Mouse (Mus musculus): ENCODE results near the gene Bpnt1. TPM values are rescaled to one million over a fixed set of nuclear protein-coding genes. Genes with fewer than 3 reads are reported as not detected.

Gene Bpnt1
- polyA plus RNA-seq, 1 experiment: 79.7 TPM

DNA sequence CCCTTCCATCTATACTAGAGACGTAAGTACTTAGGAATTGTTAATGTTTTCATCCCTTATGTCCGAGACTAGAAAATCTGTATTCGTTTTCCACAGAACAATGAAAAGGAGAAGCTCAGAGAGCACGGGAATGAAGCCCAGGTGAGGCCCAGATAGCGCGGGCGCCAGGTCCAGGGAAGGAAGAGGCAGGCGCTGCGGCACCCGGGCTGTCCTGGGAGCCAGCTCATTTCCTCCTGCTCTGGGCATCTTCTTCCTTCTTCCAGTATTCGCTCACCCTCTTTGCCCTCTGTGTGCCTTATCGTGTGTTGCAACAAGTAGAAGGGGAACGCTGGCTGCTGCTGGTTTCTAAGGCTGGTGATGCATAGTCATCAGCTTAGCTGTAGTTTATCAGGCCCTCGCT lies 17.8 kb downstream of the Bpnt1 start:
- no peak overlapping the region for H3K4me3 ChIP-seq (ENCODE audit: insufficient read depth, low read depth, low read length)
- H3K4me1 ChIP-seq (ENCODE audit: control insufficient read depth, insufficient read depth, insufficient read length, low read length): no peaks in the 10 kb centered on the region

DNA sequence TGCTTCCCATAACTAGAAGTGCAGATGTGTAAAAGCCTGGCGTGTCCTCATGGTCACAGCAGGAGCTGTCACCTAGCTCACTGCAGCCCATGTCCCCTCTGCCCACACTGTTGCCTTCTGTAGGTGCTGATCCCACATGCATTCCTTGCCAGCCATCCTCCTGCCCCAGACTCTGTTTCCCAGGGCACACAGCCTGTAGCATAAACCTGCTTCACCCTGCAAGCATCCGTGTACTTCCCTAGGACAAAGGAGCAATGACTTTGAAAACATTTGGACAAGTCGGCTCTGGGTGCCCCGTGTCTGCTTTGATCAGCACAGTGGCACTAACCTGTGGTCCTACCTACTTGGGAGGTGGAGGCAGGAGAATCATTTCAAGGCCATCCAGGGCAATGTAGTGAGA lies 18.7 kb downstream of the Bpnt1 start:
- Histone ChIP-seq H3K4me3 (ENCODE audit: insufficient read depth, low read depth, low read length) (no peak overlapping the region), H3K4me1 (ENCODE audit: control insufficient read depth, insufficient read depth, insufficient read length, low read length) (no peaks in the 10 kb centered on the region), H3K27ac (replicated peaks; ENCODE audit: low read depth, low read length) (no peak overlapping the region)

More for the DNA sequence above, 17.8 kb downstream of the Bpnt1 start:
- H3K27ac ChIP-seq (replicated peaks; ENCODE audit: low read depth, low read length): no peak overlapping the region

DNA sequence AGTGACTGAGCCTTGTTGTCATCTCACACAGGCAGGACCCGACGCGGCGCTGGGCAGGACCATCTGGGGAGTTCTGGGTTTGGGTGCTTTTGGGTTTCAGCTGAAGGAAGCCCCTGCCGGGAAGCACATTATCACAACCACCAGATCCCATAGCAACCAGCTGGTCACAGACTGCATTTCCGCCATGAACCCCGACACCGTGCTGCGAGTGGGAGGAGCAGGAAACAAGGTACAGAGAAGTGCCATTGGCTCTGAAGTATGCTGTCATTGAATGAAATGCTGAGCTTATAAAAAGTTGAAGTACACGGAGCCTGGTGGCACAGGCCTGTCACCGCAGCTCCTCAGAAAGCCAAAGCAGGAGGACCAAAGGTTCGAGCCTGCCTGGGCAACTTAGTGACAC lies 20.2 kb downstream of the Bpnt1 start:
- Histone ChIP-seq H3K27ac (replicated peaks; ENCODE audit: low read depth, low read length) (no peak overlapping the region), H3K4me3 (ENCODE audit: insufficient read depth, low read depth, low read length) (no peak overlapping the region), H3K4me1 (ENCODE audit: control insufficient read depth, insufficient read depth, insufficient read length, low read length) (no peaks in the 10 kb centered on the region)

DNA sequence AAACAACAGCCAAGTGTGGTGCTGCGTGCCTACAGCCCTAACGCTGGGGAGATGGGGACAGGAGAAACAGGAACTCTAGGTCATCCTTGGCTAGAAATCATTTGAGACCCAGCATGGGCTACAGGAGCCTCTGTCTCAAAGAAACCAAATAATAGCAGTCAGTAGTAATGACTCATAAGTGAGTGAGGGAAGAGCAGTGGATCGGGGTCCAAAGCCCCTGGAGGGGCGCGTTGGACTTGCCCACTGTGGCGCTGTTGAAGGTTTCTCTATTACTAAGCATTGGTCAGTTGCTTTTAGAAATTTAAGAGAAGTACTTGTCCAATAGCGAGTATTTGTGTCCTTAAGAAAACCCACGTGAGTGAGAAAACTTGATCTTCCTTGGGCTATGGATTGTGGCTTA lies 21.4 kb downstream of the Bpnt1 start:
- Histone ChIP-seq H3K4me1 (ENCODE audit: control insufficient read depth, insufficient read depth, insufficient read length, low read length) (no peaks in the 10 kb centered on the region), H3K4me3 (ENCODE audit: insufficient read depth, low read depth, low read length) (no peak overlapping the region), H3K27ac (replicated peaks; ENCODE audit: low read depth, low read length) (no peak overlapping the region)

GRCm38 (mm10) chr1:185354731-185355130 lies 22.8 kb downstream of the Bpnt1 start:
- Histone ChIP-seq H3K4me3 (ENCODE audit: insufficient read depth, low read depth, low read length) (no peak overlapping the region), H3K4me1 (ENCODE audit: control insufficient read depth, insufficient read depth, insufficient read length, low read length) (no peaks in the 10 kb centered on the region), H3K27ac (replicated peaks; ENCODE audit: low read depth, low read length) (no peak overlapping the region)

DNA sequence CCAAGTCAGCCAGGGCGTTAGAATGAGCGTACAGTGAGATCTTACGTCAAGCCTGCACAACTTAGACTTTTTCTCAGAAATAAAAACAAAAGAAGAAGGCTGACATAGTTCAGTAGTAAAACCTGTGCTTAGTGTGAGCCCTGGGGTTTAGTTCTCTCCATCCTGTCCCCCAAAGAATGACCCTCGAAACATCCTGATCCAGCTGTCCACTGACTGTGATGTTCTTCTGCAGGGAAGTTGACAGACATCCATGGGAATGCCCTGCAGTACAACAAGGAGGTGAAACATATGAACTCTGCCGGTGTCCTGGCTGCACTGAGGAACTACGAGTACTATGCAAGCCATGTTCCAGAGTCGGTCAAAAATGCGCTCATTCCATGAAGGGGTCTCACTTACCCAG lies 24.3 kb downstream of the Bpnt1 start:
- Histone ChIP-seq H3K4me1 (ENCODE audit: control insufficient read depth, insufficient read depth, insufficient read length, low read length) (no peaks in the 10 kb centered on the region), H3K4me3 (ENCODE audit: insufficient read depth, low read depth, low read length) (no peak overlapping the region), H3K27ac (replicated peaks; ENCODE audit: low read depth, low read length) (no peak overlapping the region)

DNA sequence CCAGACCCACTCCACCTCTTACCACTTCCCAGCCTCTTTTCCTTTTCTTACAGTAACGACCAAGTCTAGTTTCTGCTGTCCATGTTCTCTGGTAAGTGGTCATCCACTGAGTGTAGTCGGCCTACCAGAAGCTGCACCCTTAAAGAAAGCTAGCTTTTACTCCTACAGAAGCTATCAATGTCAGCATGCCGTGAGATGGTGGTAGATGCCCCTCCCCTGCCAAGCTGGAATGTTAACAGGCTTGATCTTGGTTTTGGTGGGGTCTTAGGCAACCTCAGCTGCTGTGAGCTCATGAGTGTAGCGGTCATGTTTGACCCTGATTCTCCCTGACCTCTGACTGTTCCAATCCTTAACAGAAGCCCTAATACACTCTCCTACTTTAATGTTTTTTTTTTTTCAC lies 26.3 kb downstream of the Bpnt1 start:
- H3K4me3 ChIP-seq (ENCODE audit: insufficient read depth, low read depth, low read length): no peak overlapping the region
- no peaks in the 10 kb centered on the region for H3K4me1 ChIP-seq (ENCODE audit: control insufficient read depth, insufficient read depth, insufficient read length, low read length)
- H3K27ac ChIP-seq (replicated peaks; ENCODE audit: low read depth, low read length): no peak overlapping the region

GRCm38 (mm10) chr1:185362677-185363520 lies 30.9 kb downstream of the Bpnt1 start, which contains the start of gene Eprs:
Gene Eprs, plus strand, starts transcription at chr1:185363044.
- Histone ChIP-seq H3K4me3 (ENCODE audit: insufficient read depth, low read depth, low read length) (peak within 1 kb of the TSS; percentile 88), H3K4me1 (ENCODE audit: control insufficient read depth, insufficient read depth, insufficient read length, low read length) (no peaks in the 10 kb centered on the region), H3K27ac (replicated peaks; ENCODE audit: low read depth, low read length) (peak within 1 kb of the TSS; percentile 89)

DNA sequence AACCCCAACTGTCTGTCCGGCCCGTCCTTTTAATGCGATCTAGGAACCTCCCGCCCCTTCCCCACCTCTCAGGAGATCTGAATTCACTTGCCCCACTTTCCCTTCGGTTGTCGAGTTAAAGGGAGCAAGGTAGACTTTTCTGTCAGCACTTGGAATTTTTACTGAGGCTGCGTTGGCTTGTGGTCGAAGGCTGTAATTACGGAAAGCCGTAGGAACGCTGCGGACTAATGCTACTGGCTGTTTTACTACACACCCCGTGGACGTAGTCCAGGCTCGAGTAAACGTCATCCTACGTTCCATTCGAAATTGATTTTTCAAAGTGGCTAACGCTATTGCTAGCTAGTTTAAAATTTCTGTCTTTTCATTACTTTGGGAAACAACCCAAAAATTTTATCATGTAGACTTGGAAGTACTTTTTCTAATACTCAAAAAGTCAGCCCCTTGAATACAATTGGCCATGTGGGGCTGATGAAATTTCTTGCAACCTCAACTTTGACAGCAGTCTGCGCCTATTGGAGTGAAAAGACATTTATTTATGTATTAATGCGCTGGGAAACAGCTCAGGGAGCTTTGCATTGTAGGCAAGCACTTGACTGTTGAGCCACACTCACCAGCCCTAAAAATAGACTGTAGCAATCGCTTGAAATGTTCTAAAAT lies 31.7 kb downstream of the Bpnt1 start:
- peak overlapping the region; percentile 59 for H3K27ac ChIP-seq (replicated peaks; ENCODE audit: low read depth, low read length)
- no peaks in the 10 kb centered on the region for H3K4me1 ChIP-seq (ENCODE audit: control insufficient read depth, insufficient read depth, insufficient read length, low read length)
- peak overlapping the region; percentile 78 for H3K4me3 ChIP-seq (ENCODE audit: insufficient read depth, low read depth, low read length)

DNA sequence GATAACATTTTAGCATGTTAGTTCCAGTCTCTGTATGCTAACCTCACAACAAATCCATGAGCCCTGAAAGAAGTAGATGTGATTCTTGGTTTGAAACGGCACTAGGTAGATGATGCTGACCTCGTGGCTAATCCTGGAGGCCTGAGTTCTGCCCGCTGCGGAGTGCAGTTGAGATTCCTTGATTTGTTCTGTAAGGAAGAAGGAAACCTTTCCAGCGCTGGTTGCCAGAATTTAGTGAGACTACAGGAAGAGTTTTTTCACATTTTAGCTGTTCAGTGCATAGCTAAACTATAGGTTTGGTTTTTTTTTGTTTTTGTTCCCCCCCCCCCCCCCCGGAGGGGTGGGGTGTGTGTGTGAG lies 32.2 kb downstream of the Bpnt1 start:
- no peak overlapping the region for H3K27ac ChIP-seq (replicated peaks; ENCODE audit: low read depth, low read length)
- no peaks in the 10 kb centered on the region for H3K4me1 ChIP-seq (ENCODE audit: control insufficient read depth, insufficient read depth, insufficient read length, low read length)
- H3K4me3 ChIP-seq (ENCODE audit: insufficient read depth, low read depth, low read length): peak overlapping the region; percentile 78

DNA sequence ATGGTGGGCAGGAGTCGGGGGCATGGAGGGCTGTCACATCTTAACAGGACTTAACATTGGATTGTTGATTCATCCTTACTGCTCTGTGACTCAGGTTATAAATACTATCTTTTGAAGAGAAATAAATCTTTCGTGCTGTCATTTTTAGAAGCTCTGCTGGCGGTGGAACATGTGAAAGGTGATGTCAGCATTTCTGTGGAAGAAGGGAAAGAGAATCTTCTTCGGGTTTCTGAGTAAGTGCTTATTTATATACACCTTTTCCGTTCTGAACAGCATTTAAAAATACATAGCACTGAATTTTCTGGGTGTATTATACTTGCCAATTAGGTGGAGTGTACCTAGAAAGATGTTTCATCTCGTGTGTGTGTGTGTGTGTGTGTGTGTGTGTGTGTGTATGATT lies 35.4 kb downstream of the Bpnt1 start:
- H3K4me3 ChIP-seq (ENCODE audit: insufficient read depth, low read depth, low read length): no peak overlapping the region
- no peaks in the 10 kb centered on the region for H3K4me1 ChIP-seq (ENCODE audit: control insufficient read depth, insufficient read depth, insufficient read length, low read length)
- no peak overlapping the region for H3K27ac ChIP-seq (replicated peaks; ENCODE audit: low read depth, low read length)

- no peaks in the 10 kb centered on the region for H3K4me1 ChIP-seq (ENCODE audit: control insufficient read depth, insufficient read depth, insufficient read length, low read length)
- no peak overlapping the region for H3K4me3 ChIP-seq (ENCODE audit: insufficient read depth, low read depth, low read length)
- H3K27ac ChIP-seq (replicated peaks; ENCODE audit: low read depth, low read length): no peak overlapping the region
Observed at GRCm38 (mm10) chr1:185369979-185370378, 38.0 kb downstream of the Bpnt1 start.

DNA sequence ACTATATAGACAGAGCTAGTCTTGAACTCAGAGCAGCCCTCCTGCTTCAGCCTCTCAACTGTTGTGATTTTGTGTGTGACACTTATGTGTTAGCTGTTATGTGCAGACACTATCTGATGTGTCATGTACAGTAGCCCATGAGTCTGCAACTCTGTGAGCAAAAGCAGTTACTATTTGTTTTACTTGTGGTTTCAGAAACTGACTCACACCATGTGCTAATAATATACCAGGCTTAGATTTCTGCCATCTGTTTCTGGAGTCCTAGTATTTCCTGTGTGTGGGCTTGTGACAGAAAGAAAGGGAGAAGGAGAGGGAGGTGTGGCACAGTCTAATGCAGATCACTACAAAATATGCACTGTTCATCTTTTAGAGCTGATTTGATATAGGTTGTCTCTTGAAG lies 44.4 kb downstream of the Bpnt1 start:
- Histone ChIP-seq H3K4me1 (ENCODE audit: control insufficient read depth, insufficient read depth, insufficient read length, low read length) (no peaks in the 10 kb centered on the region), H3K4me3 (ENCODE audit: insufficient read depth, low read depth, low read length) (no peak overlapping the region), H3K27ac (replicated peaks; ENCODE audit: low read depth, low read length) (no peak overlapping the region)

GRCm38 (mm10) chr1:185377429-185377828 lies 45.5 kb downstream of the Bpnt1 start:
- H3K27ac ChIP-seq (replicated peaks; ENCODE audit: low read depth, low read length): no peak overlapping the region
- H3K4me1 ChIP-seq (ENCODE audit: control insufficient read depth, insufficient read depth, insufficient read length, low read length): no peaks in the 10 kb centered on the region
- no peak overlapping the region for H3K4me3 ChIP-seq (ENCODE audit: insufficient read depth, low read depth, low read length)

- Histone ChIP-seq H3K4me3 (ENCODE audit: insufficient read depth, low read depth, low read length) (no peak overlapping the region), H3K4me1 (ENCODE audit: control insufficient read depth, insufficient read depth, insufficient read length, low read length) (no peaks in the 10 kb centered on the region), H3K27ac (replicated peaks; ENCODE audit: low read depth, low read length) (no peak overlapping the region)
Observed at GRCm38 (mm10) chr1:185401615-185402014, 69.7 kb downstream of the Bpnt1 start.

DNA sequence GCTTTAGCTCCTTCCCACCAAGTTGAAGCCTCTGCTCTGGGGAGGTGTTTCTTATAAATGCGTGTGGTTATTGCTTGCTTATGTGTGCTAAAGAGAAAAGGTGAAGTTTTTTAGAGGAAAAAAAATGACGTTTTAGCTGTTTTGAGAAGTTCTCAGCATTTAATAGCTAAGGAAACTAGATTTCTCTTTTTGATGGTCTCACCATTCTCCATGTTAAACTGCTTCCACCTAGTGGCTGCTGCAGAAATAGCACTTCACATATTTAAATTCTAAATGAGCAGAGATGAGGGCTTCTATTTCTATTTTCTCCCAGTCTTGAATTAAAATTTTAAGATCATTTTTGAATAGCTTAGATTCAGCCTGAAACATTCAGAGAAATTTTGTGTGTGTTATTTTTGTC lies 72.1 kb downstream of the Bpnt1 start:
- no peak overlapping the region for H3K4me3 ChIP-seq (ENCODE audit: insufficient read depth, low read depth, low read length)
- no peak overlapping the region for H3K27ac ChIP-seq (replicated peaks; ENCODE audit: low read depth, low read length)
- H3K4me1 ChIP-seq (ENCODE audit: control insufficient read depth, insufficient read depth, insufficient read length, low read length): no peaks in the 10 kb centered on the region
